8 mouse cellular contexts compared by ENCODE assay signal in genomic region chr15:84891658-84892057, GRCm38 (mm10). TPM values are rescaled to one million over a fixed set of nuclear protein-coding genes. Genes with fewer than 3 reads are reported as not detected.
DNase-seq lines count a peak whose midpoint lies in the region; ATAC-seq lines count a peak whose summit lies in the region.

No protein-coding gene starts in this region.

- peak; percentile 79 for DNase-seq in forebrain, embryonic 11.5 days (ENCODE audit: low spot score)
- DNase-seq in adrenal gland, postnatal 14 days = peak; percentile 78
- DNase-seq in embryo, embryonic 9.5 days (ENCODE audit: extremely low spot score) = peak; percentile 80
- DNase-seq in heart, postnatal 4 days = peak; percentile 78
- peak; percentile 43 to 60 for DNase-seq in layer of hippocampus, postnatal 36 days
- DNase-seq in mesoderm, embryonic 11.5 days (ENCODE audit: low read depth, low spot score) = peak; percentile 89
- peak; percentile 62 for DNase-seq in right cerebral cortex, postnatal 4 days

- WGBS in forebrain, embryonic 11.5 days = 2% methylated on average over 3 of the region's 3 CpGs
- 1% methylated on average over 3 of the region's 3 CpGs for WGBS in forebrain, embryonic 15.5 days

- no peaks in the 10 kb centered on the region for H3K9me3 ChIP-seq in forebrain, embryonic 11.5 days (ENCODE audit: control insufficient read depth, low read length)
- no peaks in the 10 kb centered on the region for H3K9me3 ChIP-seq in forebrain, embryonic 15.5 days

- no peak overlapping the region for H3K27ac ChIP-seq in forebrain, embryonic 11.5 days (ENCODE audit: low read depth, low read length)
- no peak overlapping the region for H3K27ac ChIP-seq in forebrain, embryonic 15.5 days (replicated peaks)

- H3K4me2 ChIP-seq in forebrain, embryonic 11.5 days (ENCODE audit: low read depth, low read length, severe bottlenecking) = no peak overlapping the region
- no peak overlapping the region for H3K4me2 ChIP-seq in forebrain, embryonic 15.5 days (replicated peaks)

- no peak overlapping the region for H3K4me3 ChIP-seq in forebrain, embryonic 11.5 days (ENCODE audit: low read depth, low read length)
- H3K4me3 ChIP-seq in forebrain, embryonic 15.5 days = no peak overlapping the region

- H3K9ac ChIP-seq in forebrain, embryonic 11.5 days (ENCODE audit: low read length) = no peak overlapping the region
- H3K9ac ChIP-seq in forebrain, embryonic 15.5 days (replicated peaks) = no peak overlapping the region

- no peaks in the 10 kb centered on the region for H3K4me1 ChIP-seq in forebrain, embryonic 11.5 days (replicated peaks; ENCODE audit: control insufficient read depth, insufficient read depth, low read length)
- H3K4me1 ChIP-seq in forebrain, embryonic 15.5 days = no peaks in the 10 kb centered on the region

- H3K27me3 ChIP-seq in forebrain, embryonic 11.5 days (ENCODE audit: control insufficient read depth, insufficient read depth, low read length) = no peaks in the 10 kb centered on the region
- no peaks in the 10 kb centered on the region for H3K27me3 ChIP-seq in forebrain, embryonic 15.5 days

- H3K36me3 ChIP-seq in forebrain, embryonic 11.5 days (ENCODE audit: control insufficient read depth, insufficient read depth, low read length) = no peaks in the 10 kb centered on the region
- H3K36me3 ChIP-seq in forebrain, embryonic 15.5 days = no peaks in the 10 kb centered on the region

- no peak for ATAC-seq in forebrain, embryonic 11.5 days (replicated peaks; ENCODE audit: low FRiP score)
- no peak for ATAC-seq in forebrain, embryonic 15.5 days (replicated peaks)

RNA-seq across cellular contexts. Expression of gene Gm29666, which starts 28.2 kb away (rescaled TPM):
- 0.79 and 1.5 TPM in 2 replicates for polyA plus RNA-seq in forebrain, embryonic 11.5 days (2014; fragmentation: Nextera tagmentation; extraction: Ambion mirVana)
- polyA plus RNA-seq in forebrain, embryonic 15.5 days (2015; fragmentation: Nextera tagmentation; extraction: Ambion mirVana) = 0.92 and 1.0 TPM in 2 replicates
- 0.30 TPM in 2 replicates for total RNA-seq in adrenal gland, postnatal 14 days (2021)
- under 1 TPM; 0.19 to 0.34 TPM for total RNA-seq in heart, postnatal 4 days (2021)
- 1 to 10 TPM; 1.2 to 1.4 TPM for total RNA-seq in layer of hippocampus, postnatal 36 days (2021)

RNA-seq across cellular contexts. Expression of gene Nup50, which starts 31.6 kb away (rescaled TPM):
- polyA plus RNA-seq in forebrain, embryonic 11.5 days (2014; fragmentation: Nextera tagmentation; extraction: Ambion mirVana) = 75.8 and 79.7 TPM in 2 replicates
- 32.5 and 35.7 TPM in 2 replicates for polyA plus RNA-seq in forebrain, embryonic 15.5 days (2015; fragmentation: Nextera tagmentation; extraction: Ambion mirVana)
- total RNA-seq in adrenal gland, postnatal 14 days (2021) = 30.9 and 33.1 TPM in 2 replicates
- total RNA-seq in heart, postnatal 4 days (2021) = 10 to 100 TPM; 27.7 to 27.8 TPM
- 10 to 100 TPM; 33.5 to 36.5 TPM for total RNA-seq in layer of hippocampus, postnatal 36 days (2021)

RNA-seq across cellular contexts. Expression of gene Phf21b, which starts 35.8 kb away (rescaled TPM):
- polyA plus RNA-seq in forebrain, embryonic 11.5 days (2014; fragmentation: Nextera tagmentation; extraction: Ambion mirVana) = 26.6 and 32.2 TPM in 2 replicates
- polyA plus RNA-seq in forebrain, embryonic 15.5 days (2015; fragmentation: Nextera tagmentation; extraction: Ambion mirVana) = 11.0 and 13.0 TPM in 2 replicates
- 2.3 and 3.6 TPM in 2 replicates for total RNA-seq in adrenal gland, postnatal 14 days (2021)
- 1 to 10 TPM in 1 of 2 experiments, under 1 TPM in 1; 0.68 to 1.5 TPM for total RNA-seq in heart, postnatal 4 days (2021)
- total RNA-seq in layer of hippocampus, postnatal 36 days (2021) = 10 to 100 TPM; 11.3 TPM
